Mouse (Mus musculus) lung, postnatal 0 days (tissue): ENCODE measurements at regions not wholly inside any gene's neighbourhood (a gene's known extent, or its start where the extent isn't known, plus 50 kb on each side); places are given as distances from the start of the nearest gene placed in this dataset.

Experiments used
- ATAC-seq: fragments of 200-750 bp; cut with Nextera tagmentation; 2 replicates; pipeline ENCODE4 v1.8.0; 2017; ENCODE audit warnings: moderate library complexity
- DNase-seq: peaks from one replicate; pipeline ENCODE4 v3.0.0-alpha.2; 2016; ENCODE audit warnings: low spot score
- H3K27ac ChIP-seq: fragments of 300-500 bp; sonication (generic); 2 replicates; pipeline ENCODE4 v1.5.1; 2014; ENCODE audit warnings: antibody characterized with exemption, mild to moderate bottlenecking, low read length, mixed read lengths
- H3K27me3 ChIP-seq: fragments of 300-500 bp; sonication (generic); replicated peaks from 2 replicates; pipeline ENCODE4 v1.6.1; 2014; ENCODE audit warnings: low read length, mixed read lengths; ENCODE audit not compliant: insufficient read depth
- H3K36me3 ChIP-seq: fragments of 300-500 bp; sonication (generic); 2 replicates; pipeline ENCODE4 v1.6.1; 2014; ENCODE audit warnings: low read length, mixed read lengths; ENCODE audit not compliant: insufficient read depth
- H3K4me1 ChIP-seq: fragments of 300-500 bp; sonication (generic); 2 replicates; pipeline ENCODE4 v1.6.1; 2014; ENCODE audit warnings: antibody characterized with exemption, low read depth, low read length, mixed read lengths; ENCODE audit not compliant: insufficient read depth
- H3K4me2 ChIP-seq: fragments of 300-500 bp; sonication (generic); replicated peaks from 2 replicates; pipeline ENCODE4 v1.6.1; 2014; ENCODE audit warnings: low read depth, mild to moderate bottlenecking, low read length, moderate library complexity, mixed read lengths
- H3K4me3 ChIP-seq: fragments of 300-500 bp; sonication (generic); 2 replicates; pipeline ENCODE4 v1.5.1; 2014; ENCODE audit warnings: low read depth, low read length
- H3K9ac ChIP-seq: fragments of 300-500 bp; sonication (generic); replicated peaks from 2 replicates; pipeline ENCODE4 v1.6.1; 2014; ENCODE audit warnings: low read depth, mild to moderate bottlenecking
- H3K9me3 ChIP-seq: fragments of 300-500 bp; sonication (generic); 2 replicates; pipeline ENCODE4 v1.6.1; 2016; ENCODE audit warnings: low read length, mixed read lengths
- CTCF ChIP-seq: IDR thresholded peaks from 2 replicates; pipeline ENCODE4 v1.5.1; 2016; ENCODE audit warnings: antibody characterized with exemption, mild to moderate bottlenecking
- EP300 ChIP-seq: IDR thresholded peaks from 2 replicates; pipeline ENCODE4 v1.6.1; 2016; ENCODE audit warnings: antibody characterized with exemption, mild to moderate bottlenecking, control low read depth
- WGBS: fragments of 180-500 bp; shearing (Covaris S2); extraction: QIAGEN DNeasy Blood & Tissue Kit; methylation state at CpG from one replicate; pipeline ENCODE4 v1.1.7; 2014; 5-methylcytosine and 5-hydroxymethylcytosine counted together

DNA sequence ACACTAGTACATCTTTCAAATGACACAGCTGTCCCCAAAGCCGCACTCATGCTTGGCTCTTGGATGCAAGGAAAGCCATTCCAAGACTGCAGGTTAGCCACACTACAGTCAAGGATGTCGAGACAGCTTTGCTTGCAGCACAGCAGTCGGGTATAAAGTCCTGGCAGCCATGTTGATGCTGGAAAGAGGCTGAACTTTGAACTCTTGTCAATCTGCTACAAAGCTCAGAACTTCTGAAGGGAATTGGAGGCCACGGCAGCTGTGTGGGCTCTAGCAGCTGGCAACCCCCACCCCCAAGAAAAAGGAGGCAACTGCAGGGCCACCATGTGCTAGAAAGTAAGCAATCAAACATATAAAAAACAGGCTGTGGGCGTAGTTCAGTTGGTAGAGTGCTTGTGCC, 90.0 kb upstream of the Zcchc2 start:
- WGBS, result 72% methylated on average over 5 of the region's 5 CpGs
- TF ChIP-seq EP300, result no peak
- no peak for TF ChIP-seq CTCF
- Histone ChIP-seq H3K27me3 (no peaks in the 10 kb centered on the region), H3K9me3 (no peaks in the 10 kb centered on the region), H3K36me3 (no peaks in the 10 kb centered on the region), H3K4me3 (no peak overlapping the region), H3K9ac (no peak overlapping the region), H3K27ac (no peak overlapping the region), H3K4me2 (no peak overlapping the region), H3K4me1 (no peaks in the 10 kb centered on the region)
- ATAC-seq (no peak), DNase-seq (no peak)

GRCm38 (mm10) chr1:105900920-105901319, 89.3 kb upstream of the Zcchc2 start:
- H3K36me3 ChIP-seq, result no peaks in the 10 kb centered on the region
- no peak for TF ChIP-seq CTCF
- TF ChIP-seq EP300, result no peak
- DNase-seq, result no peak
- no peaks in the 10 kb centered on the region for H3K4me1 ChIP-seq
- WGBS, result 65% methylated on average over 7 of the region's 7 CpGs
- H3K27ac ChIP-seq, result no peak overlapping the region
- H3K4me3 ChIP-seq, result no peak overlapping the region
- ATAC-seq, result no peak
- H3K9ac ChIP-seq, result no peak overlapping the region
- no peaks in the 10 kb centered on the region for H3K9me3 ChIP-seq
- H3K27me3 ChIP-seq, result no peaks in the 10 kb centered on the region
- no peak overlapping the region for H3K4me2 ChIP-seq

GRCm38 (mm10) chr1:105903286-105904115, 86.7 kb upstream of the Zcchc2 start:
- TF ChIP-seq EP300 (no peak), CTCF (no peak)
- no peaks in the 10 kb centered on the region for H3K4me1 ChIP-seq
- H3K9ac ChIP-seq, result no peak overlapping the region
- 70% methylated on average over 8 of the region's 8 CpGs for WGBS
- no peak overlapping the region for H3K4me2 ChIP-seq
- no peak overlapping the region for H3K27ac ChIP-seq
- H3K9me3 ChIP-seq, result no peaks in the 10 kb centered on the region
- H3K4me3 ChIP-seq, result no peak overlapping the region
- ATAC-seq (no peak), DNase-seq (no peak)
- H3K27me3 ChIP-seq, result no peaks in the 10 kb centered on the region
- H3K36me3 ChIP-seq, result no peaks in the 10 kb centered on the region

DNA sequence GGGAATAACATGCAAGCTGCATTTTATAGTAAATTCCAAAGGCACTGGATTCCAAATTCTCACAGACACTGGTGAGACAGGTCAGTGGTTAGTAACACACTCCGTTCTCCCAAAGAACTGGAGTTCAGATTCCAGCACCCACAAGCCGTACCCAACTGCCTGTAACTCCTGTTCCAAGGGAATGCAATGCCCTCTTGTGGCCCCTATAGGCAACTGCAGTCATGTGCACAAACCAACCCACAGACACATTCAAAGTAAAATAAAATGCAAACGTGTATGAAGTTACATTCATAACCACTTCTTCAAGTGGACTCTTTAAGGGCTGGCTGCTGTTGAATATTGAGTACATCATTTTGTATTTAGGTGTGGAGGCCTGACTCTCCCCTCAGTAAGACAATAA, 85.5 kb upstream of the Zcchc2 start:
- 88% methylated on average over 3 of the region's 3 CpGs for WGBS
- Histone ChIP-seq H3K4me2 (no peak overlapping the region), H3K27me3 (no peaks in the 10 kb centered on the region), H3K36me3 (no peaks in the 10 kb centered on the region), H3K27ac (no peak overlapping the region), H3K9me3 (no peaks in the 10 kb centered on the region), H3K4me1 (no peaks in the 10 kb centered on the region), H3K4me3 (no peak overlapping the region), H3K9ac (no peak overlapping the region)
- peak; percentile 44 for TF ChIP-seq CTCF
- TF ChIP-seq EP300, result no peak
- ATAC-seq, result no peak
- DNase-seq, result no peak

- H3K9ac ChIP-seq, result no peak overlapping the region
- ATAC-seq, result no peak
These were observed 84.3 kb upstream of the Zcchc2 start for GRCm38 (mm10) chr1:105905785-105906426.

DNA sequence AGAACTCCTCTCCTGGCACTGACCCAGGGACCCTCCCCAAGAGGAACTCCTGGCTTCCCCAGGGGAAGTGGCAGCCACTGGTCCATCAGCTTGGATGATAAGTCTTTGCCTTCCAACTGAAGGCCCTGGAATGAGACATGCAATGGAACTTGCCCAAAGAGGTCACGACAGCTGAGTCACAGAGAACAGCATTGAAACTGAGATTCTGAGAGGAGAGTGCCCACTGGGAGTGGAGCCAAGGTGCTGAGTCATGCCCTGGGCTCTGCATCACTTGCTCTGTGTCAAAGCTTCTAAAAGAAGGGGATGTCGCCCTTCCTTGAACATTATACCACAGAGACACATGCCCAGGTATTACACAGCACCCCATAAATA, 83.8 kb upstream of the Zcchc2 start:
- H3K36me3 ChIP-seq, result no peaks in the 10 kb centered on the region
- TF ChIP-seq CTCF (no peak), EP300 (no peak)
- H3K27me3 ChIP-seq, result no peaks in the 10 kb centered on the region
- DNase-seq (peak; percentile 56), ATAC-seq (peak; percentile 70)
- no peaks in the 10 kb centered on the region for H3K9me3 ChIP-seq
- H3K4me2 ChIP-seq, result no peak overlapping the region
- no peak overlapping the region for H3K9ac ChIP-seq
- no peaks in the 10 kb centered on the region for H3K4me1 ChIP-seq
- H3K4me3 ChIP-seq, result no peak overlapping the region
- H3K27ac ChIP-seq, result no peak overlapping the region
- 51% methylated on average over 2 of the region's 2 CpGs for WGBS

More at GRCm38 (mm10) chr1:105905785-105906426, 84.3 kb upstream of the Zcchc2 start:
- H3K27ac ChIP-seq, result no peak overlapping the region
- DNase-seq, result no peak
- H3K9me3 ChIP-seq, result no peaks in the 10 kb centered on the region
- no peak overlapping the region for H3K4me2 ChIP-seq
- H3K36me3 ChIP-seq, result no peaks in the 10 kb centered on the region
- no peaks in the 10 kb centered on the region for H3K4me1 ChIP-seq
- no peak for TF ChIP-seq CTCF
- no peak for TF ChIP-seq EP300
- 34% methylated on average over 9 of the region's 9 CpGs for WGBS
- no peaks in the 10 kb centered on the region for H3K27me3 ChIP-seq
- H3K4me3 ChIP-seq, result no peak overlapping the region
